Mouse (Mus musculus) heart, postnatal 25 days (tissue): Measurements from ENCODE around the gene Pam. TPM values are rescaled to one million over a fixed set of nuclear protein-coding genes. Genes with fewer than 3 reads are reported as not detected.

Experiments used
- DNase-seq: peaks from one replicate; pipeline ENCODE4 v3.0.0; 2022; ENCODE audit warnings: low spot score
- intact Hi-C: fragments of 180-260 bp; cut with DNase I; formaldehyde crosslinking; loops from one replicate; pipeline ENCODE4 v1.15.1; 2025
- total RNA-seq, 2 experiments: library from RNA; stranded (reverse); gene quantifications; 2 replicates each; pipeline ENCODE4 v1.2.3; 2021

Pam gene
- total RNA-seq, 2 experiments from 2014 or later = 615 to 691 TPM

DNA sequence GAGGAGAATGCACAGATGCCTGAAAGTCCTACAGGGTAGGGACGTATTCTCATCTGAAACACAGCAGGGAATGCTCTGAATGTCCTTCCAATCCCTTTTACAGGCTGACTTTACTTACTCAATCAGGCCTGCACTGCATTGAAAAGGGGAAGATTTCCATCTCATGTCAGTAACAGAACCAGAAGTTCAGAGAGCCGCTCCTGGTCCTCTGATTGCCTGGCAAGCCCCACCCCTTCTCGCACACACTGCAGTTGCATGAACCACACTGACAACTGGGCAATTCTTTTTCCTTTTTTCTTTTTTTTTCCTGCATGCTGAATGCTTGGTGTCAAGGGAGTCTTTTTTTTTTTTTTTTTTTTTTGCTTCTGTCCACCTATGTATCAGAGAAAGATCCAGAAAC is 11.9 kb downstream of the Pam start:
- DNase-seq = no peak
- intact Hi-C loops = no loop called here

GRCm38 (mm10) chr1:98082988-98083387 is 12.5 kb downstream of the Pam start:
- intact Hi-C loops = no loop called here

DNA sequence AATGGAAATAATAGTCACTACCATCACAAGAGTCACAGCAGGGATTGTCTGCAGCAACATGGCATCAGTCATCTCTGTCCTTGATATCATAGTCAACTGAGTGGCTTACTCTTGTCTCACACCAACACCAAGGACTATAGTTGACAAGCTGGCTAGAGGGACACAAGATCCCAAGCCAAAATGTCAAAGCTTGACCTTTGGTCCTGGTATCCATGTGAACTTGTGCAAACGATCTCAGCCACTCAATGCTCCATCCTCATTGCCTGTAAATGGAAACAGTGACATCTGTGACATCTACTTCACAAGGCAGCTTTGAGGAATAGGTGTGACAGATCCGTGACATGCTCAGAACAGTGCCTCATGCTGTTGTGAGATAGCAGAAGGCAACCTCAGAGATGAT is 15.0 kb downstream of the Pam start:
- intact Hi-C loops = no loop called here

More at GRCm38 (mm10) chr1:98082988-98083387, 12.5 kb downstream of the Pam start:
- DNase-seq = no peak

GRCm38 (mm10) chr1:98079640-98080039 is 15.8 kb downstream of the Pam start:
- DNase-seq = peak; percentile 29
- intact Hi-C loops = no loop called here

More for the DNA sequence above, 15.0 kb downstream of the Pam start:
- DNase-seq = no peak

DNA sequence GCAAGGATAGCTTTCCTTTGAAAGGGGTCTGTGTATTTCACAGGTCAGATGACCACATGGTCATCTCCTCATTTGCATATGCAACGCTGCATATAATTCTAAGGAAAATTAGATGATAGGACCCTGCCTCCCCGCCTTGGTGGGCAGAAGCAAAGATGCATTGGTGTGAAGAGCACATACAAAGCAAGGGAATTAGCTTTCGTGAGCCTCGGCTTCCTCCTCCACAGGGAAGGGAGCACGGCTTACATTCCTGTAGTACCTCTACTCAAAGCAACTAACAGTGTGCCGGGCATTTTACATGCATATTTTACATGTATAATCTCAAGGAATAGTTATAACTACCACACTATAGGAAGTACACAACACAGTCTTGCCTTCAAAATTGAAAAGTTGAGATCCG is 16.7 kb downstream of the Pam start:
- DNase-seq = no peak
- intact Hi-C loops = no loop called here

- intact Hi-C loops = no loop called here
- DNase-seq = no peak
Measured at GRCm38 (mm10) chr1:98073826-98074225, 21.6 kb downstream of the Pam start.

- DNase-seq = no peak
- intact Hi-C loops = no loop called here
Measured at GRCm38 (mm10) chr1:98073127-98073526, 22.3 kb downstream of the Pam start.

GRCm38 (mm10) chr1:98072045-98072444 is 23.4 kb downstream of the Pam start:
- DNase-seq = no peak
- intact Hi-C loops = no loop called here

DNA sequence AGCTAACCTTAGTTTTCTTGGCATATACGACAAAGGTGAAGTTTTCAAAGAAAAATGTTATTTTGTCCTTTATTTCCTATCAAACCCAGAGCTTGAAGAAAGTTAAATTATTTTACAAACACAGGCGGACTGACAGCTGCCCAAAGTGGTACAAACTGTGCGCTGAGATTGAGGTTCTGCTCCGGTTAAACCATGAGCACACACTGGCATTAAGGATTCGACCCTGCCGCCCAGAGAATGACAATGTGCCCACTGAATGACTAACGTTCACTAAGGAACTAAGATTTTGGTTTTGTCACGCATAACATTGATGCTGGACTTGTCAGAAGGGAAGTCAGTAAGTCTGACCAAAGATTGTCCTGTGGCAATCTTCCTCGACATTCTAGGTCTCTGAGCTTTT is 24.0 kb downstream of the Pam start:
- intact Hi-C loops = no loop called here

DNA sequence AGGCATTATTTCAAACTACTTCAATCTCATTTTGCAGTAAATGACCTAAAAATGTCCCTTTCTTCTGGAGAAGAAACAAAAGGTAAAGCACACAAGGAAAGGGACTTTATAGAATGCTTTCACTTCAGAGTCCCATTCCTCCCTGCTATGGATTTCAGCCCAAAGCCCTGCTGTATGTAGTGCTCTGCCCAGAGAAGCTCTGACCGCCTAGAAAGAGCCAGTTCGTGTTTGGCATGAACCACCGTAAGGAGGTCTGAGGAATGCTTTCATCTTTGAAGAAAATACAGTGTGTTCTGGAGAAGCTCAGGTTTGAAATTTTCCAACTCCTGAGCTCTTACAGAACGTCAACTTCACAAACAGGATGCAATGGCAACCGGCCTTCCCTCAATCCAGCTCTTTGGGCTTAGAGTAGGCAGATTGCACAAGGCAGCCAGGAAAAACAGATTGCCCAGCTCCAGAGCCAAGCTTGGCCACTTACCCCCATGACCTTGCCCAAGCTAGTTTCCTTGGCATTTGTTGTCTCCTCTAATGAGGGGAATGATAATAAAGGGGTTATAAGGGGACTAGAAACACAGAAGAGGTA is 24.6 kb downstream of the Pam start:
- DNase-seq = no peak
- intact Hi-C loops = no loop called here

More for the DNA sequence above, 24.0 kb downstream of the Pam start:
- DNase-seq = no peak

- no peak for DNase-seq
- intact Hi-C loops = no loop called here
Measured at GRCm38 (mm10) chr1:98068177-98068576, 27.3 kb downstream of the Pam start.

- intact Hi-C loops = no loop called here
- no peak for DNase-seq
Measured at GRCm38 (mm10) chr1:98062074-98062473, 33.4 kb downstream of the Pam start.

DNA sequence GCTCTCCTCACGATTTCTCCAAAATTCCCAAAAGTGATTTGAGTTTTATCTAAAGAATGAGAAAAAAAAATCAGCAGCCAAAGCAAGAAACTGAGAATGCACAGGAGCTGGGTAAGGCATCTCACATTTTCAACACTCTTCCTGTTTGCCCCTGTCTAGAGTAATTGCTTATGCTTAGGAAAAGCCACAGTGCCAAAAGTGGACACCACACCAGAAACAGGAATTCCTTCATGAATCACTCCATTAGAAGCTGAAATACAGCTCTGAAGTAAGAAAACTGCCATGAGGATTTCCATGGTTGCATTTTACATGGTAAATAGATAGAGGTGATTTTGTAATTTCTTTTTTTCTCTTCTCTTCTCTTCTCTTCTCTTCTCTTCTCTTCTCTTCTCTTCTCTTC is 36.0 kb downstream of the Pam start:
- intact Hi-C loops = no loop called here
- DNase-seq = no peak

GRCm38 (mm10) chr1:98056996-98057945 is 38.2 kb downstream of the Pam start:
- intact Hi-C loops = no loop called here
- no peak for DNase-seq

DNA sequence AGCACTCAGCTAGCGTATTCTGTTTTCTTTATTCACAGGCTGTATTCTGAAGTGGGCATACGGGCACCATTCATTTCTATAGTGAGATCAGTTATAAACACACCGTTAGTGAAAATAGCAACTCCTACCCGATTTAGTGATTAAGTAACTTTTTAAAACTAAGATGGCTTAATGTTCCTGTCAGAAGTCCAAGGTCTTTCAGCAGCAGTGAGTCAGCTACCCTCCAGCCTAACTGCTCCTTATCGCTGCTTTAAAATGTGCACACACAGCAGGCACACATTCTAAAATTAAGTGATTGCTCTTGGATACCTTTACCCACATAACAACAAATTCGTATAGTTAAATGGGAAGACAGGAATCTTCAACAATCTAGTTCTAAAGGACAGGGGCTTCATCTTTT is 39.2 kb downstream of the Pam start:
- DNase-seq = no peak
- intact Hi-C loops = no loop called here

GRCm38 (mm10) chr1:98055591-98055990 is 39.9 kb downstream of the Pam start:
- DNase-seq = no peak
- intact Hi-C loops = no loop called here

GRCm38 (mm10) chr1:98053994-98054393 is 41.5 kb downstream of the Pam start:
- intact Hi-C loops = no loop called here
- no peak for DNase-seq

DNA sequence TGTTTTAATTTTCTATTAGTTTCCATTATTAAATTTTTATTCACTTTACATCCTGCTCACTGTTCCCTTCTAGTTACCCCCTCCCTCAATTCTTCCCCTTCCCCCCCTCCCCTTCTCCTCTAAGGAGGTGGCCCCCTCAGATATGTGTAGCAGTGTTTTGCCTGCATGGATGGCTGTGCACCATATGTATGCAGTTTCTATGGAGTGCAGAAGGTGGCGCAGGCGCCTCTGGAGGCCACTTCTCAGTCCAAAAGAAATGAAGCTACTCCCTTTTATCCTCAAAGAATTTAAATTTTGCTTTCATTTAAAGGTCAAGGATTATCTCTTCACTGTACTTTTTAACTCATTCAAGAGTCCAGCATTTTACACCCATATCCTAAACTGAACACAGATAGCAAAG is 42.0 kb downstream of the Pam start:
- DNase-seq = no peak
- intact Hi-C loops = no loop called here

GRCm38 (mm10) chr1:98052775-98053174 is 42.7 kb downstream of the Pam start:
- intact Hi-C loops = no loop called here
- DNase-seq = no peak

DNA sequence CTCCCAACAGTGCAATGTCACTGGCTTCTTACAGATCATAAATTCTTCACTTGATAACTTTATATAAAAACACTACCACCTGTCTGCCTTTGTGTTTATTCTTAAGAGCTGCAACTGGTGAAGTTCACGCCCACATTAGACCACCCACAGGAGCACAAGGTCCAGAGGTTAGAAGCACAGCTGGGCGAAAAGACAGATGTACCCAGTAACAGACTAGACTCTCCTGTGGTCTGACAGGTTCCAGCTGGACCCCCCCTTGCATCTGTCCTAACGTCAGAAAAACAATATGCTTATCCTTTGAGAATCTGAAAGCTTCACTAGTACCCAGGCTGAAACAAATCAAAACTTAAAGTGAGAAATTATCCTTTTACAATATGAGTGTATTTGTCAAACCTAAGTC is 44.4 kb downstream of the Pam start:
- intact Hi-C loops = no loop called here
- DNase-seq = no peak

GRCm38 (mm10) chr1:98049756-98050155 is 45.7 kb downstream of the Pam start:
- intact Hi-C loops = no loop called here
- DNase-seq = no peak
